Mouse (Mus musculus) G1E-ER4 (cell line): ENCODE results near the gene Dab2ip. TPM values are rescaled to one million over a fixed set of nuclear protein-coding genes. Genes with fewer than 3 reads are reported as not detected.

Experiments used
- GATA1 ChIP-seq: IDR thresholded peaks from one replicate; pipeline ENCODE4 v1.8.0; 2012; ENCODE audit warnings: low read length, inconsistent platforms
- polyA plus RNA-seq: library from polyadenylated mRNA; stranded (reverse); fragments of >175 nt; gene quantifications from 2 replicates; pipeline ENCODE4 v1.2.3, GENCODE M21; 2012

The Dab2ip gene
- 4.4 and 5.4 TPM in 2 replicates for polyA plus RNA-seq

DNA sequence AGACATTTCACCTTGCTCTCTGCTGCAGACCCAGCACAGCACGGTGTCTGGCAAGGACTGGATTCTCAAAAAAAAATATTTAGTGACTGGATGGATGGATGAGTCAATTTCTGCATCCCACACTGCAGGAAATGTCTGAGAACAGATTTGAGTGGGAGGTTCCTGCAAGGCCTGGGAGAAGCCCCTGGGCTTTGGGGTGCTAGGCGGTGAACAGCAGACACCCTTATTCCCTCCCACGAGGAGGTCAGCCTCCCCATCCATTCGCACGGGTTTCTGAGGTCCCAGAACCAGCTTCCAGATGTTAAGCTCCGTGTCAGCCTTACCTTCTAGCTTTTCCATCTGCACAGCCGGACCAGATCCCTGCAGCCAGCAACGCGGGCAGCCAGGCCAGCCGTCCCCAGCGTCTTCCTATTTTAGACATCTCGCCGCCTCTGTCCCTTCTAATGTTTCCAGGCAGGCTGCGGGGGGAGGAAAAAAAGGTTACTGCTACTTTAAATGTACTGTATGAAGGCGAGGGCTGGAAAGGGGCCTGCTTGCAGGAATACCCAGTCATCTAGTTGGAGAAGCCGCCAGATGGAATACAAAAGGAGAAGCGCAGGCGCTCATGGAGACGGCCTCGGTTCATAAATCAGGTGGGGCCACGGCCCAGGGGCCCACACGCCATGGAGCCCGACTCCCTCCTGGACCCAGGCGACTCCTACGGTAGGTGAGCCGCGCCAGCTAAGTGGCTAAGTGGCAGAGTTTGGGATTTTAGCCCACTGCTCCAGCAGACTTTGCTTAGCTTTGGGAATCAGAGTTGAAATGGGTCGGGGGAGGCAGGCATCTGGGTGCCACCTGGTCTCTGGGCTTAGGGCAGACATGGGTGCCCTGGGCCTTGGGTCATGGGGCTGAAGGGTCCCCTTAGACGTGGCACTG, at the start of gene Dab2ip:
Dab2ip (plus strand) TSS at position 356 of the 915 bp plus-strand sequence.
- TF ChIP-seq GATA1, result no peak

DNA sequence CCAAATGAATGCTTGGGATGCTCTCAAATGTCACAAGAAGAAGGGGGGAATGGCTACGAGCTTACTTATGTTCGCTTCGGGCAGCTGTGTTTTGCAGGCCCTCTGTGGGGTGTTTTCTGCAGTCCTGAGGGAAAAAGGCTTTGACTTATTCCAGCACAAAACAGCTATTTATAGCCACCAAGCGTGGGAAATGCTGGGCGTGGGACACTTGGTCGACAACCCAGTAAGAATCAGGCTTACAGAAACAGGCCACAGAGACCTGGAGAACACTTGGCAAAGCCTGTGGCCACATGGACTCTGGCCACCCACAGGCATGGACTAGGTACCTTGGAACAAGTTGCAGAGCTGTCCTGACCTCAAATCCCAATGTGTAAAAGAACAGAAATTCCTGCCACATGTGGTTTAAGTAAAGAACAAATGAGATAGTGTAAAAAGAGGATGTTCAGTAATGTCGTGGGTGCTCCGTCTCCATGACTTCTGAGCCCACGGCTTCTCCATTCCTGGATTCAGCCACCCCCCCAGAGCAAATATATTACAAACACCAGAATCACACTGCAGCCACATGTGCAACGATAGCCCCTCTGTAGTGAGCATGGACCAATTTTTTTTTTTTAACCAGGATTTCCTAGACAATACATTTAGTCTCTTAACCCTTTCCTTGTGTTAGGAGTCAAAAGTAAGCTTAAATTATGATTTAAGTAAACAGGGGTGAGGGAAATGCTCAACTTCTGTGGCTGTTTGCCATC, 49.3 kb upstream of the Dab2ip start:
- TF ChIP-seq GATA1, result no peak

DNA sequence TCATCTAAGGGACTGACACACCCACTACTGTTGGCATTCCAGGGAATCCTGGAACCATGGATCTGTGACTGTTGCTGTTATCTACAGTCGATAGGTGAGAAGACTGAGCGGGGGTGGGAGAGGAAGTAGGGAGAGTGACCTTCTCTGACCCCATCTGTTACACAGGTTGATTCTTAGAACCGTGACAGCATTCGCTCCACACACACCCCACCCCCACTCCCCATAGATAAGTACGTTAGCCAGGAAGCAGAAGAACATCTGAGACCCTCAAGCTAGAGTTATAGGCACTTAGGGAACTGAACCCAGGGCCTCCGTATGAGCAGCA, 48.8 kb upstream of the Dab2ip start:
- TF ChIP-seq GATA1, result no peak

DNA sequence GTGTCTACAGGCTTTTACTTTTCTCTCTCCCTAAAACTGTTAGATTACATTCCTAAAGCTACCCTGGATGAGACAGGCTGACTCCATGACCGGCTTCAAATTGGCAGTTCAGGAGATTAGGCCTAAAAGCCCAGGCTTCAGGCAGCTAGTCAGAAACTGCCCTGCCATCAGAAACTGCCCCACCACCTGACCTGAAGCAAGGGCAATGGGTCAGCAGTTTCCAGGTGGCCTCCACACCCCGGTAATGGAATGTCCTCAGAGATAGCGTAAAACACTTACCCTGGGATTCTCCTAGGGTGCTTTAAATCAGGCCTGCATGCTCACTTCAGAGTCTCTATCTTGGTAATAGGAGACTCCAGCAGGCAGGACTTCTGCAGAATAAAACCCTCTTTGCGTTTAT, 48.2 kb upstream of the Dab2ip start:
- TF ChIP-seq GATA1, result no peak

DNA sequence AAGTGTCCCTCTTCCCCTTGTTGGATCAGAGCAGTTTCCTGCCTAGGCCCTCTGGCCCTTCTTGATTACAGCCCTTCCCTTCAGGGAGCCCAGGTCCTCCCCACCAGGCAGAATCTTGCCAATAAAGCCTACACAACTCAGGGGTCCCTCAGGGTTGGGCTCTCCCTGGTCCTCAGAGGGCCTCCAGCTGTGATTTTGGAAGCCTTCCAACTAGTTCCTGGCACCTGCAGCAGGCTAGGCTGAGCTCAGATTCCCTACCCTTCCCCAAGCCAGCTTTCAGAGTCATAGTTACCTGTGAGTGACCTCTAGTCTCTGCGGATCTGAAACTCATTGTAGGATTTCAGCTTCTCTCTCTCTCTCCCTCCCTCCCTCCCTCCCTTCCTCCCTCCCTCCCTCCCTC, 47.1 kb upstream of the Dab2ip start:
- TF ChIP-seq GATA1, result no peak

DNA sequence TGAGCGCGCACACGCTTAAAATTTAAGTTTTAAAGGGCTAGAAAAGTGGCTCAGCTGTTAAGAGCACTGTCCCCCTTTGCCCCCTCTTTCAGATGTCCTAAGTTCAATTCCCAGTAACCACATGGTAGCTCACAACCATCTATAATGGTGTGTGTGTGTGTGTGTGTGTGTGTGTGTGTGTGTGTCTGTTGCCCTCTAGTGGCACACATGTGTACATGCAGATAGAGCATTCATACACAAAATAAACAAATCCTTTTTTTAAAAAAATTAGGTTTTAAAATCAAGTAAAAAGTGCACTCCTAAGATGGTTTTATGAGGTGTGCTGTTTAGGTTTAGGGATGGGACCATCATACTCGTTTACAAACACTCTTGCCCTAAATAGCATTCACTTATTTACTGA, 45.8 kb upstream of the Dab2ip start:
- TF ChIP-seq GATA1, result no peak

DNA sequence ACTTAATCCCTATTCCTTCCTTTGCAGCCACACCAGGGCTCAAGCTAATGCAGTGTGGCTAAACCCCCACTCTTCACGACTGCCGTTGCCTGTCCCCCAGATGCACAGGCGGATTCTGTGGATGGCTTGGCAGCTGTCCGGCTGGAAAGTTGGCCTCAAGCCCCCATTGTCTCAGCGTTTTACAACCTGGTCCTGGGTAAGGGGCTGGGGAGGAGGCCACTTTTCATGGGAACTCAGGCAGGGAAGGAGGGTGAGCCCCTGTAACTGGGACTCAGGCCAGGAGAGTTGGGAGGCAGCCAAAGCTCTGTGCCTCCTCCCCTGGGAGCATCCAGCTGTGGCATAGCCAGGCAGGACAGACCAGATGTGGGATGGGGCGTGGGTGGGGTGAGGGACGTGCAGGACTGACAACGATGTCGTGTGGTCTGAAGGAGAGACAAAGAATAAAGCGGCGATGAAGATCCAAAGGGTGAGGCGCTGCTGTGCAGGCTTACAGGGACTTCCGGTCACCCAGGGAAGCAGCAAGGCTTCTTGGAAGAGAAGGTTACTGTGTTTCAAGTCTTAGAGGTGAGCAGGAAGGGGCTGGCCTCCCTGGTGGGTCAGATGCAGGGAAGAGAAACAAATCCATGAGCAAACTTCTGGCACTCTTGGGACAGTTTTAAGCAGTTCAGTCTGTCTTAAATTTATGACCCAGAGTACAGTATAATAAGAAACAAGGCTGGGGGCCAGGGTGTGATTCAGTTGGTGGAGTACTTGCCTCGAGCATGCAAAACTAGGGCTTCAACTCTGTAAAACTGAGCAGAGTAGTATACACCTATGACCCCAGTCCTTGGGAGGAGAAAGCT, 43.8 kb upstream of the Dab2ip start:
- TF ChIP-seq GATA1, result no peak

DNA sequence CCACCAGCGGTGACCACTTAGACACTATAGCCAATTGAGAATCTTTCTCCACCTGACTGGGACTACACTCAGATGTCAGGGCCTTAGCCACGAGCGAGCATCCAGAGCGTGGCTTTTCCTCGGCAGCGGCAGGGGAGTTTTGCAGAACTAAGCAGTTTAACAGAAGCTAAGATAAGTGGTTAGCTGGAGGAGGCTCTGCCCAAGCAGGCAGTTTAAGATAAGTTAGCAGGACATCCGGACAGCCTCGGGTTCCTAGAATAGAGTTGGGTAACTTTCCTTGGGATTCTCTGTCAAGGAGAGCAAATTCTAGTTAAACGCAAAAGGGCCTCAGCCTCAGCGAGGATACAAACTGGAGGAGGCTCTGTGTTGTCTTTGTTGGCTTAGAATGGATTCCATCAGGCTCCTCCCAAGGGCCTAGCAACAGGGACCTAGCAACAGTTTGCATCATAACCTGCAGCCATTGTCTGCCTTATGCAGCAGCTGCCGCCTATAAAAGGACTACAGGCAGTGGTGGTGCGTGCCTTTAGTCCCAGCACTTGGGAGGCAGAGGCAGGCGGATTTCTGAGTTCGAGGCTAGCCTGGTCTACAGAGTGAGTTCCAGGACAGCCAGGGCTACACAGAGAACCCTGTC, 31.3 kb upstream of the Dab2ip start:
- no peak for TF ChIP-seq GATA1

DNA sequence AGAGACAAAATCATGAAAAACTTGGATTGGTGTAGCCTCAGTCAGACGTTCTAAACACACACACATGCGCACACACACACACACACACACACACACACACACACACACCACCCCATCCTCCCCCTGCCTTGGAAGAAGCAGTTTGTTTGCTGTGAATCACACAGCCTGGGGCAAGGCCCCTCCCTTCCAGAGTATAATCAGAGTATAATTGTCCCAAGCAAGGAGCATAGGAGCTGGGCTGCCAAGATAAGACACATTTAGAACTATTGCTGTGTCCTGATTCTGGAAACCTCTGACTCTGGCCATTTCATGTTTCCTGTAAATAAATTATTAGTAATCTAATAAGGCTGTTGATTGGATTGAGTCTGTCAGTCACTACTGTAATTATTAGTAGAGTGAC, 29.0 kb upstream of the Dab2ip start:
- no peak for TF ChIP-seq GATA1

DNA sequence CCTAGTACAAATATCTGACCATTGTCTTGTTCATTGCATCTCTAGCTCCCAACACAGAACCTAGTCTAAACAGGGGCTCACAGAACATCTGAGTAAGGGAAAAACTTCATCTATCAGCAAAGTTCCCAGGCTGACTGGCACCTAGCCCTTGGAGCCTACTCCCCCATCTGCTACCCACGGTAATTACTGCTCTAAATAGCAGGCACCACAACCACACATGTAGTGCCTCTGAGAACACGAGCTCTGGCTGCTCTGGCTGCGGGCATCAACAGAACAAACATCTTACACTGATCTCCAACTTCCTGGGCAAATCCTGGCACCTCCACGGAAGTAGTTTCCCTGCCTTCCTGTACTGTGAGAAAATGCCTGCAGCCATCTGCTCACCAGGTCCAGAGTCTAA, 28.2 kb upstream of the Dab2ip start:
- TF ChIP-seq GATA1, result no peak

DNA sequence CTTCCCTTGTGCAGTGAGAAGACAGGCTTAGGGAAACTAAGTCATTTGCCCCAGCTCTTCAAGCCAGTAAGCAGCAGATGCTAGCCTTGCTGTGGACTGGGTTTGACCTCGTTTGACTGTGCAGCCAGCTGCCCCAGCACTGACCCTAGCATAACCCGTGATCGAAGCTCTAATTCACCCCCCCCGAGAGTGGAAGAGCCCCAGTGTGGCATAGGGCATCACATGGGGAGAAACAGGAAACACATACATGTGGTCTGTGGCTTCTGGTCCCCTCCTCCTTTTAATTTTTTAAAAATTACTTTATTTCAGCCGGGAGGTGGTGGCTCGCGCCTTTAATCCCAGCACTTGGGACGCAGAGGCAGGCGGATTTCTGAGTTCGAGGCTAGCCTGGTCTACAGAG, 27.3 kb upstream of the Dab2ip start:
- TF ChIP-seq GATA1, result no peak

DNA sequence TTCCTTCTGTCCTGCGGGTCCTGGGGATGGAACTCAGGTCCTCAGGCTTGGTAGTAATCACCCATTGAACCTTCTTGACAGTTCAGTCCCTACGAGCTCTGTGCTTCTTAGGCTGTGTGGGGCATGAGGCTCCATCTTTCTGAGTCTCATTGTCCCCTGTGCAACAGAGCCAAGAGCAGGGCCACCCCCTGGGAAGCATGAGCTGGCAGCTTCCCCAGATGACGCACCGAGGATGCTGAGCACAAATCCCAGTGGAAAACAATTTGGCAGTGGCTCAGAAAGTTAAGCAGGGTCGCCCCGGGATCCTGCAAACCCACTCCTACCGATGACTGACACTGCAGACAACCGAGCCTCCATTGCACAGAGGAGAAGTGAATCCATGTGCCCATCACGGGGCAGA, 24.4 kb upstream of the Dab2ip start:
- TF ChIP-seq GATA1, result no peak

DNA sequence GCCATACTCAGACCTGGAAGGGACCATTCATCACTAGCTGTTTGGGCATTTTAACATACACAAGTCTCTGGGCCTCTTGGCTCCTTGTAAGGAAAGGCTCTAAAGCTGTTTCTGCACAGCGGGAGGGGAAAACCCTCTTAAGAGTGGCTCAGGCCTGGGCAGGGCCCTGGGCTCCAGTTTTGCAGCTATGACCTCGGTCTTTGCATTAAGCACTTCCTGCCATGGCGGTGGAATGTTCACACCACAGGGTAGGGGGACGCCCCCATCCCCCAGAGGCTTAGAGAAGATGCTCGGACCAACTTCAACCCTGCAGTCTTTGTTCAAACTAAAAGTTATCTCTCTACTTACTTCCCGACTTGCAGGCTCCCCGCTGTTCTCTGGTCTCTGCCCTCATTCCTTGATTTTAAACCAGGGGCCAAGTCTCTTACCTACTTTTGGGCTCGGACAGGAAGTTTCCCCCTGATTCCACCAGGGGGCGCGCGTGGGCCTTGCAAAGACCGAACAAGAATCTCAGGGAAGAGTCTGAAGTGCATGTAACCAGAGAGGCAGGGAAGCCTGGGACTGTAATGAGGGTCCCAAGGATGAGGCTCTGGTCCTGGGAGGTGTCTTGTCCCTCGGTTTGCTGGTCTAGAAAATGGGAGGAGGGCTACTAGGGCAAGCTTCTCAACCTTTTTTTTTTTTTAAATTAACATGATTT, 18.6 kb upstream of the Dab2ip start:
- no peak for TF ChIP-seq GATA1

DNA sequence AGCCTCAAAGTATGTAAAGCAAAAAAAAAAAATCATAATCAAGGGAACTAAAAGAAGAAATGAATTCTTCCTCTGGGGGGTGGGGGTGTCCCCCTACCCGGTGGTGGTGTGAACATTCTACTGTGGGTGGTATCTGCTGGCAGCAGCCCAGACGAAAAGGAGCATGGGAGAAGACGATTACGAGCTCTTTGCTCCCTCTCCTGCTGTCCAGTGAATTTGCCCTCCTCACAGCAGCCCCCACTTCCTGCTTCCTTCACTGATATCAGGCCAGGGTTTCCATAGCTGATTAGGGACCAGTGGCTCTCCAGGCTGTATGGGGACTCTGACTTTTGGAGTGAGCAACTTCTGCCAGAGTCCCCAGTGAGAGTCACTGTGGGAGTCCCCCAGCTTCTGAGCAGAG, 17.3 kb upstream of the Dab2ip start:
- TF ChIP-seq GATA1, result no peak

DNA sequence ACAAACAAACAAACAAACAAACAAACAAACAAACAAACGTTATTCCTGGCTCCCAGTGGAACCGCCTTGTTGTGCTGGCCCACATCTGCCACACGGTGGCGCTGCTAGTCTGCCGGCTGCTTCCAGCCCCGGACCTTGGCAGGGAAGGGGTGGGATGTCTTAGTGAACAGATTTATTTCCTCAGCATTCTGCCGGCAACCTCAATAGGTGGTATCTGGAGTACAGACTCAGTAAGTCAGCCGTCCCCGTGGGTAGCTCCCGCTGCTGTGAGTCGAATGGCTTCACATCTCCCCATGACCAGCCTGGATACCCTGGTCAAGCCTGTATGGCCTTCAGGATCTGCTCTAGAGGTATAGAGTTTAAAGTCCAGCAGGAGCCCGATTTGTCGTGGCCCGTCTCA, 13.3 kb upstream of the Dab2ip start:
- no peak for TF ChIP-seq GATA1
